ENCODE assay signal across 8 mouse cellular contexts in genomic region chr9:54950575-54951321, GRCm38 (mm10). TPM values are rescaled to one million over a fixed set of nuclear protein-coding genes. Genes with fewer than 3 reads are reported as not detected.
DNase-seq lines count a peak whose midpoint lies in the region; ATAC-seq lines count a peak whose summit lies in the region.

Gene Psma4, plus strand, starts transcription at chr9:54950790.
Gene AY074887, minus strand, starts transcription at chr9:54950998.

- peak within 1 kb of the TSS; percentile 68 for H3K4me3 ChIP-seq in hindbrain, embryonic 15.5 days

- H3K4me2 ChIP-seq in hindbrain, embryonic 15.5 days: peak within 1 kb of the TSS; percentile 72

- DNase-seq in T-cell, adult 2 months (ENCODE audit: low spot score): peak; percentile 93
- DNase-seq in cerebellum, postnatal 36 days: peak; percentile 88 to 92
- DNase-seq in frontal cortex, postnatal 36 days (ENCODE audit: low spot score in 2 of 2): peak; percentile 83 to 87
- DNase-seq in left cerebral cortex, adult 11 months (ENCODE audit: low spot score): peak; percentile 78
- peak; percentile 92 to 94 for DNase-seq in lung, postnatal 4 days
- peak; percentile 91 for DNase-seq in retina, postnatal 7 days (ENCODE audit: low read depth, low spot score)
- peak; percentile 86 for DNase-seq in urinary bladder, adult 2 months (ENCODE audit: low spot score)

- H3K27ac ChIP-seq in hindbrain, embryonic 15.5 days (replicated peaks): peak within 1 kb of the TSS; percentile 95

- 0% methylated on average over 63 of the region's 65 CpGs for WGBS in hindbrain, embryonic 15.5 days

- no peaks in the 10 kb centered on the region for H3K9me3 ChIP-seq in hindbrain, embryonic 15.5 days

- H3K9ac ChIP-seq in hindbrain, embryonic 15.5 days: peak within 1 kb of the TSS; percentile 85

- peaks cover 26% of the 10 kb centered on the region for H3K36me3 ChIP-seq in hindbrain, embryonic 15.5 days

- no peaks in the 10 kb centered on the region for H3K27me3 ChIP-seq in hindbrain, embryonic 15.5 days

- peak; percentile 100 for ATAC-seq in hindbrain, embryonic 15.5 days (ENCODE audit: low FRiP score, low read depth)

- H3K4me1 ChIP-seq in hindbrain, embryonic 15.5 days (replicated peaks): peaks cover 31% of the 10 kb centered on the region

RNA-seq across cellular contexts. Expression of gene Psma4, which starts in this region (rescaled TPM):
- polyA plus RNA-seq in hindbrain, embryonic 15.5 days (2015; fragmentation: Nextera tagmentation; extraction: Ambion mirVana): 256 and 262 TPM in 2 replicates
- polyA plus RNA-seq in urinary bladder, adult 2 months (2012; rRNA removed): 142 and 158 TPM in 2 replicates

RNA-seq across cellular contexts. Expression of gene AY074887, which starts in this region (rescaled TPM):
- 1.1 and 1.4 TPM in 2 replicates for polyA plus RNA-seq in hindbrain, embryonic 15.5 days (2015; fragmentation: Nextera tagmentation; extraction: Ambion mirVana)
- polyA plus RNA-seq in urinary bladder, adult 2 months (2012; rRNA removed): 0.16 and 0.28 TPM in 2 replicates

Comparison
In these comparisons a context has a peak if more than half of its experiments do, and no peak if none do; other contexts are left out.
1. Peak in every context shown above with its lines: DNase-seq, ATAC-seq, H3K4me3 ChIP-seq and H3K27ac ChIP-seq.